Mouse (Mus musculus) heart, embryonic 16.5 days (tissue): Measurements from ENCODE around the gene Atg14. TPM values are rescaled to one million over a fixed set of nuclear protein-coding genes. Genes with fewer than 3 reads are reported as not detected.
A peak's percentile ranks its signal among the peaks of the same experiment; 100 is the strongest.
"Not testable (repeated sequence)": the region's sequence is repeated elsewhere in the genome, so short reads cannot be mapped to it uniquely, and the experiment has no call there.

Experiments
- ATAC-seq: fragments of 200-750 bp; cut with Nextera tagmentation; replicated peaks from 2 replicates; pipeline ENCODE4 v1.8.0; 2017; ENCODE audit warnings: moderate number of reproducible peaks; ENCODE audit not compliant: insufficient read depth, low FRiP score; ENCODE audit errors: extremely low read depth
- H3K27ac ChIP-seq: fragments of 300-500 bp; sonication (generic); 2 replicates; pipeline ENCODE4 v1.5.1; 2014; ENCODE audit warnings: mild to moderate bottlenecking, low read length, control low read depth, moderate library complexity
- H3K27me3 ChIP-seq: fragments of 300-500 bp; sonication (generic); 2 replicates; pipeline ENCODE4 v1.6.1; 2014; ENCODE audit warnings: low read length, mixed read lengths; ENCODE audit not compliant: control insufficient read depth, insufficient read depth
- H3K36me3 ChIP-seq: fragments of 300-500 bp; sonication (generic); 2 replicates; pipeline ENCODE4 v1.6.1; 2014; ENCODE audit not compliant: control insufficient read depth, insufficient read depth
- H3K4me1 ChIP-seq: fragments of 300-500 bp; sonication (generic); 2 replicates; pipeline ENCODE4 v1.6.1; 2014; ENCODE audit warnings: low read length, mixed read lengths; ENCODE audit not compliant: control insufficient read depth, insufficient read depth
- H3K4me2 ChIP-seq: fragments of 300-500 bp; sonication (generic); 2 replicates; pipeline ENCODE4 v1.6.1; 2014; ENCODE audit warnings: low read depth, mild to moderate bottlenecking, control low read depth, low read length
- H3K4me3 ChIP-seq: fragments of 300-500 bp; sonication (generic); 2 replicates; pipeline ENCODE4 v1.5.1; 2014; ENCODE audit warnings: mild to moderate bottlenecking, control low read depth, low read length
- H3K9ac ChIP-seq: fragments of 300-500 bp; sonication (generic); 2 replicates; pipeline ENCODE4 v1.6.1; 2014; ENCODE audit warnings: low read length, control low read depth
- H3K9me3 ChIP-seq: fragments of 300-500 bp; sonication (generic); replicated peaks from 2 replicates; pipeline ENCODE4 v1.6.1; 2016; ENCODE audit warnings: low read length; ENCODE audit not compliant: control insufficient read depth
- WGBS: fragments of 180-500 bp; shearing (Covaris S2); extraction: QIAGEN DNeasy Blood & Tissue Kit; methylation state at CpG from one replicate; pipeline ENCODE4 v1.1.7; 2014; 5-methylcytosine and 5-hydroxymethylcytosine counted together
- polyA plus RNA-seq: library from polyadenylated mRNA; unstranded; fragments of >200 nt; fragmentation: Nextera tagmentation; extraction: Ambion mirVana; gene quantifications from 2 replicates; pipeline ENCODE4 v1.2.1, GENCODE M21; 2015

Gene Atg14
- polyA plus RNA-seq, 1 experiment from 2014 or later: 10.6 TPM

GRCm38 (mm10) chr14:47534176-47534525, 36.3 kb downstream of the Atg14 start:
- Histone ChIP-seq H3K9ac (no peak overlapping the region), H3K27me3 (no peaks in the 10 kb centered on the region), H3K27ac (peak overlapping the region; percentile 72), H3K9me3 (no peaks in the 10 kb centered on the region), H3K36me3 (0 out of 2 replicates have a peak, but pooled peaks cover 2% of the 10 kb centered on the region), H3K4me3 (no peak overlapping the region), H3K4me2 (no peak overlapping the region), H3K4me1 (peaks cover 16% of the 10 kb centered on the region)
- WGBS: 79% methylated on average over 5 of the region's 5 CpGs
- no peak for ATAC-seq

DNA sequence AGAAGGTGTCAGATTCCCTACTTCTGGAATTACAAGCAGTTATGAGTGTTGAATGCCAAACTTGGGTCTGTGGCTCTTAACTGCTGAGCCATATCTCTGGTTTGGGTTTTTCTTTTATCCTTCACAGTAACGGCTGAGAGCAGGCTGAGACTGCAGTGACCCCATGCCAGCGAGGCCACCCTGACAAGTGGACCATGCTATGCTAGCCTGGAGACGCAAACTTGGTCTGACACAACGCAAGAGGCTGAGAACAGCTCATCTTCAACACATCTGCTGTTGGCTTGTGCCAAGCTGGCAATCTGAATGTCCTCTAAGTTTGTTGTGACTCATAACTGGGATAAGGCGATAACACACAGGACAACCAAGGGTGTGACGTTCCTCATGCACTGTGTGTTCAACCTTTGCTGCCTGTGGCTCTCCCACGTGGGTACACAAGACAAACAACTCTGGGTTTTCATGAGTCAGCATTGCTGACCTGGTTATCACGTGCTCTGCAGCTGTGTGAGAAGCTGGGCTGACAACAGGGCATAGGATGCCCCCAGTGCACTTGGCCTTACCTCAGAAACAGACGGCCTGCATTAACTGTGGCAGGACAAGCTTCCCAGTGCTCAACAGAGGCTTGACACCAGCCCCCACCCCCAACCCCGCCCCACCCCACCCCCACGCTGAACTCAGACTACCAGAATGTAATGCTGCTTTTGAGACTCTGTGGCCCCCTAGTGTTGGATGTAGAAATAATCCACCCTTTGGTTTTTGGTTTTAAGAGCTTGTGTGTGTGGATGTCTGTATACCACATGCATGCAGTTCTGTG, 36.9 kb downstream of the Atg14 start:
- WGBS: 16% methylated on average over 11 of the region's 11 CpGs
- H3K4me1 ChIP-seq: peaks cover 16% of the 10 kb centered on the region
- no peaks in the 10 kb centered on the region for H3K27me3 ChIP-seq
- peak overlapping the region; percentile 32; the same call in 1 of the 2 replicates for H3K4me2 ChIP-seq
- H3K9me3 ChIP-seq: no peaks in the 10 kb centered on the region
- H3K4me3 ChIP-seq: no peak overlapping the region
- H3K36me3 ChIP-seq: 0 out of 2 replicates have a peak, but pooled peaks cover 2% of the 10 kb centered on the region
- H3K9ac ChIP-seq: no peak overlapping the region
- peak; percentile 68 for ATAC-seq
- peak overlapping the region; percentile 72 for H3K27ac ChIP-seq

DNA sequence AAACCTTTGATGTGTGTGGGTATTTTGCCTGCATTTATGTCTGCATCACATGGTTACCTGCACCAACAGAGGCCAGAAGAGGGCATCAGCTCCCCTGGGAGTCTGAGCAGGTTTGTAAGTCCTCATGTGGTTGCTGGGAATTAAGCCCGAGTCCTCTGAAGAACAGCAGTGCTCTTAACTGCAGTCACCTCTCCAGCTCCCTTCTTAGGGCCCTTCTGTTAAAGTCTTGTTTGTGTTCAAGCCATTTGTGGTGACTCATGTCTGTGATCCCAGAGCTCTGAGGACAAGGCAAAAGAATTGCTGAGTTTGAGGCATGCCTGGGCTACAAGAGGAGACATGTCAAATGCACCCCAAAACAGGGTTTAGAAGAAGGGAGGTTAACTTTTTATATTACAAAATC, 38.0 kb downstream of the Atg14 start:
- Histone ChIP-seq H3K4me1 (peaks cover 16% of the 10 kb centered on the region), H3K27ac (no peak overlapping the region), H3K9me3 (no peaks in the 10 kb centered on the region), H3K36me3 (0 out of 2 replicates have a peak, but pooled peaks cover 2% of the 10 kb centered on the region), H3K4me2 (no peak overlapping the region), H3K27me3 (no peaks in the 10 kb centered on the region), H3K9ac (no peak overlapping the region), H3K4me3 (no peak overlapping the region)
- 70% methylated on average over 1 of the region's 1 CpGs for WGBS
- no peak for ATAC-seq

- WGBS: 91% methylated on average over 10 of the region's 12 CpGs
- H3K36me3 ChIP-seq, H3K9ac ChIP-seq, H3K4me2 ChIP-seq, ATAC-seq, H3K9me3 ChIP-seq, H3K4me3 ChIP-seq, H3K27me3 ChIP-seq, H3K27ac ChIP-seq: not testable (repeated sequence)
- H3K4me1 ChIP-seq: peaks cover 16% of the 10 kb centered on the region
Measured at GRCm38 (mm10) chr14:47529592-47529991, 40.9 kb downstream of the Atg14 start.

GRCm38 (mm10) chr14:47529019-47529418, 41.4 kb downstream of the Atg14 start:
- Histone ChIP-seq H3K27me3 (no peaks in the 10 kb centered on the region), H3K9me3 (no peaks in the 10 kb centered on the region), H3K9ac (no peak overlapping the region), H3K4me1 (peaks cover 10% of the 10 kb centered on the region), H3K4me3 (no peak overlapping the region), H3K4me2 (no peak overlapping the region), H3K36me3 (0 out of 2 replicates have a peak, but pooled peaks cover 2% of the 10 kb centered on the region), H3K27ac (no peak overlapping the region)
- ATAC-seq: no peak
- 38% methylated on average over 8 of the region's 8 CpGs for WGBS

DNA sequence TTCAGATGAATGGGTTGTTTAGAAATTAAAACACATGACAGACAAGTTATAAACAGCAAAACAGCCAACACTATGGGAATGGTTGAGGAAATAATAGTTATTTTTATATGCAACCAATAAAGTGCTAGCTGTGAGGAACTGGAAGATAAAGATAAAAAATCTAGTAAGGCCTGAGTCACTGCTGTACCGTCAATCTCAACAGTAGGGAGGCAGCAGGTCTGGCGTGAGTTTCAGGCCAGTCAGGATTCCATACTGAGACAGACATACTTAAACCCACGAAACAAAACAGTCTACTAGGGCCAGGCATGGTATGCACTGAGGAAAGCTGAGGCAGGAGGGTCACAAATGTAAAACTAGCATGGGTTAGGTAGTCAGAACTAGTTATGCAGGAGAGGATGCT, 42.2 kb downstream of the Atg14 start:
- Histone ChIP-seq H3K4me3 (no peak overlapping the region), H3K9me3 (no peaks in the 10 kb centered on the region), H3K27ac (no peak overlapping the region), H3K36me3 (0 out of 2 replicates have a peak, but pooled peaks cover 2% of the 10 kb centered on the region), H3K27me3 (no peaks in the 10 kb centered on the region), H3K9ac (no peak overlapping the region), H3K4me1 (peaks cover 3% of the 10 kb centered on the region), H3K4me2 (no peak overlapping the region)
- no peak for ATAC-seq
- WGBS: 72% methylated on average over 3 of the region's 3 CpGs

GRCm38 (mm10) chr14:47527833-47528232, 42.6 kb downstream of the Atg14 start:
- WGBS: 47% methylated on average over 2 of the region's 2 CpGs
- Histone ChIP-seq H3K27ac (no peak overlapping the region), H3K4me3 (no peak overlapping the region), H3K36me3 (0 out of 2 replicates have a peak, but pooled peaks cover 2% of the 10 kb centered on the region), H3K4me2 (no peak overlapping the region), H3K9ac (no peak overlapping the region), H3K27me3 (no peaks in the 10 kb centered on the region), H3K4me1 (no peaks in the 10 kb centered on the region), H3K9me3 (no peaks in the 10 kb centered on the region)
- ATAC-seq: no peak

DNA sequence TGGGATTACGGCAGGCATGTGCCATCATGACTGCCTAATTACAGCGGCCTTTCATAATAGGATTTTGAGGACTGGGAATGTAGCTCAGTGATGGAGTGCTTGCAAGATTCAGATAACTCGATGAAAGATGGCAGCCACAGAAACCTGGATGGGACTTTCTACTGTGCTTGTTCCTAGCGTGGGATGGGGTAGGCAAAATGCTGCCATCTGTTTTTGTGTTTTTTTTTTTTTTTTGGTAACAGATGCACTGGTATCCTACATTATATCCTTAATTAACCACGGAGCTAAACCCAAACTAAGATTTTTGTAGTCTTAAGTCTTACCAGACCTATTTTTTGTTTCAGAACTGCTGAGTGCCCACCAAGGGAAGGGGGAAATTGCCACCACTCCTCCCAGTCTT, 44.6 kb downstream of the Atg14 start:
- 86% methylated on average over 5 of the region's 5 CpGs for WGBS
- ATAC-seq: no peak

DNA sequence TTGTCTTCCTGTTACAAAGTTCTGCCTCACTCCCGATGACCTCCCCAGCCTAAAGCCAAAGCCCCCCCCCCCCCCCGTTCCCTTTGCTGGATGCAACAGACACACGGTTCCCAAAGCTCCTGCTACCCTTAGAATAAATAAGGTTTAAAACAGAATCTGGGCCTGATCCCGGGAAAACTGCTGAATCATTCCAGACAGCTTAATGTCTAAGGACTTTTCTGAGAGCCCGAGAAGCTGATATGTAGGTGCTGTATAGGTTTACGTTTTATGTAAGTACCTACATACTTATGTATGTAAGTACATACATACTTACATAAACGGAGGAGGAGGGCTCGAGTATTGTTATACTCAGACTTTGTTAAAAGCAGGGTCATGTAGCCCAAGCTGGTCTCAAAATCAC, 45.1 kb downstream of the Atg14 start:
- no peak overlapping the region for H3K4me3 ChIP-seq
- no peaks in the 10 kb centered on the region for H3K36me3 ChIP-seq
- no peak overlapping the region for H3K27ac ChIP-seq
- peaks cover 5% of the 10 kb centered on the region for H3K4me1 ChIP-seq
- H3K9me3 ChIP-seq: no peaks in the 10 kb centered on the region
- H3K9ac ChIP-seq: no peak overlapping the region
- no peak for ATAC-seq
- WGBS: 76% methylated on average over 8 of the region's 8 CpGs
- H3K4me2 ChIP-seq: no peak overlapping the region
- H3K27me3 ChIP-seq: no peaks in the 10 kb centered on the region

More for the DNA sequence above, 44.6 kb downstream of the Atg14 start:
- H3K36me3 ChIP-seq: no peaks in the 10 kb centered on the region
- no peak overlapping the region for H3K4me3 ChIP-seq
- no peaks in the 10 kb centered on the region for H3K9me3 ChIP-seq
- H3K27ac ChIP-seq: no peak overlapping the region
- H3K4me2 ChIP-seq: no peak overlapping the region
- H3K9ac ChIP-seq: no peak overlapping the region
- peaks cover 5% of the 10 kb centered on the region for H3K4me1 ChIP-seq
- H3K27me3 ChIP-seq: no peaks in the 10 kb centered on the region
